Mouse (Mus musculus): ENCODE data around the gene Tnrc6c. TPM values are rescaled to one million over a fixed set of nuclear protein-coding genes. Genes with fewer than 3 reads are reported as not detected.

Tnrc6c gene
- total RNA-seq, 2 experiments from 2014 or later = 17.9 to 19.1 TPM

DNA sequence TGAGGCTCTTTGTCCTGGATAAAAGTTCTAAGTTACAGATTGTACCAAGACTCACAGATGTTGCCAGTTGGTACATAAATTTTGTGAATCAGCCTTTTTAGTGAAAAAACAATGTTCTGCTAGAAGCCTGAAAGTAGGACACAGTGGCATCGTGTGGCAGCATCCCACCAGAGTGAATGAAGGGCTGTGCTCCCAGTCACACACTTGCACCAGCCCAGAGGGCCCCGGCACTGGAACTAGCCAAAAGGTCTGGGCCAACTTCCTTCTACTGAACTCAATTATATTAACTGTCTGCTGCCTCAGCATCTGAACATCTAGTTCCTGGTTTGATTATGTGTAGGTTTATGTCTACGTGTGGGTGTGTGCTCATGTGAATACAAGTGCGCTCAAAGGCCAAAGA, 72.9 kb downstream of the Tnrc6c start:
- ATAC-seq (ENCODE audit: poor library complexity, severe bottlenecking) = no peak

DNA sequence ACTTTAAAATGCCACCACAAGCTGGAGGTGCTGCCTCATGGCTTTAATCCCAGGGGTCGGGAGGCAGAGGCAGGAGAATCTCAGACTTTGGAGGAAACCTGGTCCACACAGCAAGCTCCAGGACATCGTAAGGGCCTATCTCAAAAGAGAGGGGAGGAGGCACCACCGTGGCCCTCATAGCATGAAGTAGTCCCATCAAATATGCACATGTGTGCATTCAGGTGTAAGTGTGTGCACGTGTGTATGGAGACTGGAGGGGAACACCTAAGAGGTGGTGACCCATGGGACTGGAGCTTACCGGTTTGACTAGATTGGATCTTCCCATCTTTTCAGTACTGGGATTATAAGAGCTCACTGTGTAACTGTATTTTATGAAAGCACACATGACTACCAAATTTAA, 74.2 kb downstream of the Tnrc6c start:
- no peak for ATAC-seq (ENCODE audit: poor library complexity, severe bottlenecking)

DNA sequence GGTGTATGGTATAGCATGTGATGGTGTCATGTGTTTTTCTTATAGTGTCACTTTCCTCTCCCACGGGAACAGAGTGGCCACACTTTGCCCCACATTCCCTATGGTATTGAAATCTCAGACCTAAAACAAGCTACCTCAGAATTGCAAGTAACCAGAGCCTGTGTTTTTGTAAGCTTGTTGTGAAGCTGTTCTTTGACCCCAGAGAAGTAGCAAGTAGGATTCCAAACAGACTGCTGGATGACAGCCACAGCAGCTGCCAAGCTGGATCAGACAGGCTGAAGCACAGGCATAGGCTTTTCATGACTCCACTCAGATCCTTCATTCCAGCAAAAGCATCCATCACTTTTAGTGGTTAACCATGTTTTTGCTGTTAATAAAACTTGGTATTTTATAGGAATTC, 74.8 kb downstream of the Tnrc6c start:
- ATAC-seq (ENCODE audit: poor library complexity, severe bottlenecking) = no peak

GRCm38 (mm10) chr11:117729341-117729740, 75.3 kb downstream of the Tnrc6c start:
- no peak for ATAC-seq (ENCODE audit: poor library complexity, severe bottlenecking)

- ATAC-seq (ENCODE audit: poor library complexity, severe bottlenecking) = no peak
These were observed 75.9 kb downstream of the Tnrc6c start for GRCm38 (mm10) chr11:117729798-117730489.

GRCm38 (mm10) chr11:117730490-117730838, 76.4 kb downstream of the Tnrc6c start:
- ATAC-seq (ENCODE audit: poor library complexity, severe bottlenecking) = no peak

DNA sequence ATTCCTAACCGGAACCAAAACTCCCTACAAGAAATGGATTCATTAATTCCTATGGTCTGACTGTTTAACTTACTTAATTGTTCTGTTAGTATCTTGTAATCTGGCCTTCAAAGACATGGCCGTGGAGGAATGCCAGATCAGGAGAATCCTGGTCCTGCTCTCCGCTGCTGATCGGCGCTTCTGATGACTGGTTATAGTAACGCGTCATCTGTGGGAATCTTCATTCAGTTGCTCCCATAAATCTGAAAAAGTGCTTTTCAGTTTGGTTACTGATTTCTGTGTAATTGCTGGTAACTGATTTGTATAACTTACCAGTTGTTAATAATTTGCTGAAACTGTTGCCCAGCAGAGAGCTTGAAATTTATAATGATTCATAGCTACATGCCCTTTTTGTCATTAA, 77.4 kb downstream of the Tnrc6c start:
- ATAC-seq (ENCODE audit: poor library complexity, severe bottlenecking) = no peak

GRCm38 (mm10) chr11:117736037-117736689, 82.1 kb downstream of the Tnrc6c start:
- ATAC-seq (ENCODE audit: poor library complexity, severe bottlenecking) = no peak

- ATAC-seq (ENCODE audit: poor library complexity, severe bottlenecking) = no peak
These were observed 84.0 kb downstream of the Tnrc6c start for GRCm38 (mm10) chr11:117738123-117738522.

- ATAC-seq (ENCODE audit: poor library complexity, severe bottlenecking) = no peak
These were observed 87.0 kb downstream of the Tnrc6c start for GRCm38 (mm10) chr11:117741128-117741527.

DNA sequence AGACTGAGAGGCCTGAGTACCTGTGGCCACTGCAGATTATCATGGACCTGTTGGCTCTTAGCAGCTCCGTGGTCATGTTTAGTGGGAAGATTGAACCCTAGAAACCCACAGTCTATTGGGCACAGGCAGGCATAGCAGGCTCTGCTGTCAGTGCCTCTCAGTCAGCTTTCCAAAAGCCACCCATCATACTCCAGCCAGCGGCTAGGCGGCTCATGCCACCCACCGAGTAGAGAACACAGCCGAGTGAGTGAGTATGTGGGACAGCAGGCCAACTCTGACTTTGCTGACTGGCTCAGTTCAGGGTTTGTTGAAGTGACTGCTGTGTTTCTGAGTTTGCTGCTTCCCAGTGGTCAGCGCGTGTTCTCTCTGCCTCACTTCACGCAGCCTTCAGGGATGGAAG, 88.2 kb downstream of the Tnrc6c start:
- ATAC-seq (ENCODE audit: poor library complexity, severe bottlenecking) = no peak

- no peak for ATAC-seq (ENCODE audit: poor library complexity, severe bottlenecking)
These were observed 88.6 kb downstream of the Tnrc6c start for GRCm38 (mm10) chr11:117742715-117743114.

- ATAC-seq (ENCODE audit: poor library complexity, severe bottlenecking) = no peak
These were observed 89.5 kb downstream of the Tnrc6c start for GRCm38 (mm10) chr11:117743454-117744030.

- ATAC-seq (ENCODE audit: poor library complexity, severe bottlenecking) = no peak
These were observed 94.5 kb downstream of the Tnrc6c start for GRCm38 (mm10) chr11:117748628-117749027.

DNA sequence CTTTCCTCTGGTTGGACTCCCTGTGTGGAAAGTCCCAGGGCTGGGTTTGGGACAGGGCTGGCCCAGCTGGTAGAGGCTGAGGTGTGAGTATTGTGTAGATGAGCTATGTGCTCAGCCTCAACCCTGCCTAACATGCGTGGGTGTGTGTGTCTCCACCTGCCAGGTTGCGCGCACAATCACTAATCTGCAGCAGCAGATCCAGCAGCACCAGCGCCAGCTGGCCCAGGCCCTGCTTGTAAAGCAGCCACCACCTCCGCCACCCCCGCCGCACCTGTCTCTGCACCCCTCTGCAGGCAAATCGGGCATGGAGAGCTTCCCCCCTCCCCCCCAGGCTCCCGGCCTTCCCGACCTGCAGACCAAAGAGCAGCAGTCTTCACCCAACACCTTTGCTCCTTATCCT, 95.3 kb downstream of the Tnrc6c start:
- no peak for ATAC-seq (ENCODE audit: poor library complexity, severe bottlenecking)

DNA sequence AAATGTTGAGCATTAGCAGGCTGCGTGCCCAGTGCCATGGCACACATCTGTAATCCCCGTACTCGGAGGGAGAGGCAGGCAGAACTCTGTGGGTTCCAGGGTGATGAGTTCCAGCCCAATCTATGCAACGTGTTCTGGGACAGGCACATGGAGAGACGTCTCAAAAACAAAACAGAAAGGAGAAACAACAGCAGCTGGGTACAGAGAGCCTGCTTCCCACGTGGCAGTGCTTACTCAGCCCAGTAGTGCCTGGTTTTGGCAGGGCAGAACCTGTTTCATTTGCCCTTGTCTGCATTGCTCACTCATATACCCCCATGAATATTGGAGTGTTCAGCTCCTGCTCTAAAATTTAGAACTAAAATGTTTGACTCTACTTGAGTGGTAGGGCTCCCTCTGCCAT, 97.5 kb downstream of the Tnrc6c start:
- ATAC-seq (ENCODE audit: poor library complexity, severe bottlenecking) = no peak

DNA sequence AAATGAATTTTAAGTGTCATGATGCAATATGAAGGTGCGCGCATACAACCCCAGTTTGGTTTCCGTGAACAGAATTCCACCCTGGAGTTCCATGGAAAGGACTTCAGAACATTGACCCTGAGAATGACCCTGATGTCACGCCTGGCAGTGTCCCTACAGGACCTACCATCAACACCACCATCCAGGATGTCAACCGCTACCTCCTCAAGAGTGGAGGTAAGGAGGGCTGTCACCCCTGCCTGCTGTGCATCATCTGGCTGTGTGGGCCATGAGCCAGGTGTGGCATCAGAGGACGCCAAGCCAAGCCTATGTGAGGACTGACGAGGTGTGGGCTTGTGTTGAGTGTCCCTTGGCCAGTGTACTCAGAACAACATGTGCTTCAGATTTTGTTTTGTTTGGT, 101.8 kb downstream of the Tnrc6c start:
- ATAC-seq (ENCODE audit: poor library complexity, severe bottlenecking) = no peak

DNA sequence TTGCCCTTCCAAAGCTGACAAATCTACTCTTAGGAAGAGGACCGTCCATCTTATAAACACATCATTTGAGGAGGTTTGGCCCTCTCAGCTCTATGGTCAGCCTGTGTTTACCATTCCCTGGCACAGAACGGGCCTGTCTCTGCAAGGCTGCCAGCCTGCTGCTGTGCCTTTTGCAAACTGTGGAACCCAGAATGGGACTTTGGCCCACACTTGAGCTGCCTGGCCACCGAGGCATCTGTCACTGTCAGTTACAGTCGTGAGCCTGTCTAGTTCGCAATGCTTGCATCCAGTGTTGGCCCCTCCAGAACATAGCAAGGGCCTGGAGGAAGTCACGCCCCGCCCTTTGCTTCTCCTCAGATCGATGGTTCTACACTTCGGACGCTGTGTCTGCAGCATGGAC, 105.2 kb downstream of the Tnrc6c start:
- no peak for ATAC-seq (ENCODE audit: poor library complexity, severe bottlenecking)

DNA sequence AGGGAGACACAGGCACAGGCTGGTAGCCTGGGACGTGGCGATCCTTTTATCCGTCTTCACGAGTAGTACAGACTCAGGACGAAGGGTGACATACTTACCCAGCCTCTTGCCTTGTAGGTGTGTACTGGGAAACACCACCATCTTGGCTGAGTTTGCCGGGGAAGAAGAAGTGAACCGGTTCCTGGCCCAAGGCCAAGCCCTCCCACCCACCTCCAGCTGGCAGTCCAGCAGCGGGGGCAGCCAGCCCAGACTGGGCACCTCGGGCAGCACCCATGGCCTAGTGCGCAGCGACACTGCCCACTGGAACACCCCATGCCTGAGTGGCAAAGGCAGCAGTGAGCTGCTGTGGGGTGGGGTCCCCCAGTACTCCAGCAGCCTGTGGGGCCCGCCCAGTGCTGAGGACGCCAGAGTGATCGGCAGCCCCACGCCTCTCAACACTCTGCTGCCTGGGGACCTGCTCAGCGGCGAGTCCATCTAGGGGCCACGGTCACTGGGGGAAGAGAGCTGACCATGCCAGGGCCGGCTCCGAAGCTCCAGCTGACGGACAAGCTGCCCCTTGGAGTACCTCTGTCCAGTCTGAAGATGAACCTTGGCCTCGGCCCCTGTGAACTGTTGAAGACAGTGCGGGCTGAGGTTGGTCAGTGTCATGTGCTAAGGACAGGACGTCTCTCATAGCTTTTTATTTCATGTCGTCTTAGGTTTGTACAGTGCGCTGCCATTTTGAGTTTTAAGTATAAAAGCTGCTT, 106.5 kb downstream of the Tnrc6c start:
- ATAC-seq (ENCODE audit: poor library complexity, severe bottlenecking) = no peak

DNA sequence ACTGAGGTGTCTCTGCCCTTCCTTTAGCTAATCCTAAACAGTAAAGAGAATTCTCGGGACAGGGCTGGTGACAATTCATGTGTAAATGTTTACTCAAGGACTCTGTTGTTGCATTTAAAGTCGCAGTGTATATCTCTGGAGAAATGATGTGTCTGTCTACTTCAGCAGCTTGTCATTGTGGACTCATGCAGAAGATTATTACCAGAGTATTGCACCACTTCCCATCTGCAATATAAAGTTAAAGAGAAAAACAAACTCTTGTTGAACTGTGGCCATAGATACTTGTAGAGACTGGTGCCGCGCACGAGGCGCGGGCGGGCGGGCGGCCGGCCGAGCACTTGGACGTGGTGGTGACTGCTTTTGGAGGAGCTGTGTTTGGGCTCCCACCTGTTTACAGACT, 107.7 kb downstream of the Tnrc6c start:
- ATAC-seq (ENCODE audit: poor library complexity, severe bottlenecking) = no peak

DNA sequence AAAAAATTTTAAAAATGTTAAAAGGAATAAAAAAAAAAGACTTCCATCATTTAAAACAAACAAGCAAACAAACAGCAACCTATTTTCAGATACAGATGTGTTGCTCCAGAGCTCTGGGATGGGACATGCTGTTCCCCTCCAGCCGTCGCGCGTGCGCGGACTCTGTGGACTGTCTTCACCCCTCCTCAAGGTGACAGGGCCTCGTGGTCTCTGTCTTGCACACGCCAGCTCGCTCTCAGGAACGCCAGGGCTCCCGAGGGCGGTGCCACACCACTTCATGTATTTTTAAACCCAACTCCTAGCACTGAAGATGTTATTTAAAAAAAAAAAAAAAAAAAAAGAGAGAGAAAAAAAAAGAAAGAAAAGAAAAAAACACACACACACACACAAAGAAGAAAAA, 108.2 kb downstream of the Tnrc6c start:
- no peak for ATAC-seq (ENCODE audit: poor library complexity, severe bottlenecking)

DNA sequence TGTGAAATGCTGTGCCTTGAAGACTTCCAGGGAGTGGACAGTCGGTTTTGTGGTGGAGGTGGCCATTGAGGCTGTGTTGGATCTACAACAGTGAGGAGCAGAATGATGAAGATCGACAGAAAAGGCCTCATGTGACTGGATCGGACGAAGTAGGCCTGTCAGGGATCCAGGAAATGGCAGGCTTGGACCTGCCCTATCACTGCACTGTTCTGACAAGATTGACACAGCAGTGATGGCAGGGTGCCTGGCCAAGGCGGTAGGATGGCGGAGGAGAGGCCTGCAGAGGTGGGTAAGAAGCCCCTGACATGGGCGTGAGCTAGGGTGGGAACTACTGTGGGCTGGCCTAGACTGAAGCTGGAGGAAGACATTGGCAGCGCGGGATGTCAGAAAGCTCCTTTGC, 110.2 kb downstream of the Tnrc6c start:
- no peak for ATAC-seq (ENCODE audit: poor library complexity, severe bottlenecking)

Measured in megakaryocyte, adult 5-6 weeks (primary cell).